Mouse (Mus musculus): ENCODE measurements at regions not wholly inside any gene's neighbourhood (a gene's known extent, or its start where the extent isn't known, plus 50 kb on each side); places are given as distances from the start of the nearest gene placed in this dataset.

DNA sequence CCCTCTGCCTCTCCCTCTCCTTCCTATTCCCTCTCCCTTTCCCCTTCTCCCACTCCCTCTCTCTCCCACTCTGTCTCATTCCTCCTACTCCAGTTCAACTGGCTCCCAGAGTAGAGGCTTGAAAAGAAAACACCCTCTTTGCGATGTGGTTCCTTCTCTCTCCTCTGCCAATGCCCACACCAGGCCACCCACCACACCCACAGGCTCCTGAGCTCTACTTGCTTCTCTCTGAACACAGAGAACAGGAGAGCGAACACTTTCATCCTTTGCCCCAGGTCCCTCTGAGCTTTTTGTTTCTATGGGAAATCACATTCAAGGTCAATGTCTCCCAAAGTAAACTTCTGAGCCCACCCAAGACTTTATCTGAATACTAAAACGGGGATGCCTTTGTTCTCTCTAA is 155.8 kb downstream of the Insig2 start:
- no peak for DNase-seq

DNA sequence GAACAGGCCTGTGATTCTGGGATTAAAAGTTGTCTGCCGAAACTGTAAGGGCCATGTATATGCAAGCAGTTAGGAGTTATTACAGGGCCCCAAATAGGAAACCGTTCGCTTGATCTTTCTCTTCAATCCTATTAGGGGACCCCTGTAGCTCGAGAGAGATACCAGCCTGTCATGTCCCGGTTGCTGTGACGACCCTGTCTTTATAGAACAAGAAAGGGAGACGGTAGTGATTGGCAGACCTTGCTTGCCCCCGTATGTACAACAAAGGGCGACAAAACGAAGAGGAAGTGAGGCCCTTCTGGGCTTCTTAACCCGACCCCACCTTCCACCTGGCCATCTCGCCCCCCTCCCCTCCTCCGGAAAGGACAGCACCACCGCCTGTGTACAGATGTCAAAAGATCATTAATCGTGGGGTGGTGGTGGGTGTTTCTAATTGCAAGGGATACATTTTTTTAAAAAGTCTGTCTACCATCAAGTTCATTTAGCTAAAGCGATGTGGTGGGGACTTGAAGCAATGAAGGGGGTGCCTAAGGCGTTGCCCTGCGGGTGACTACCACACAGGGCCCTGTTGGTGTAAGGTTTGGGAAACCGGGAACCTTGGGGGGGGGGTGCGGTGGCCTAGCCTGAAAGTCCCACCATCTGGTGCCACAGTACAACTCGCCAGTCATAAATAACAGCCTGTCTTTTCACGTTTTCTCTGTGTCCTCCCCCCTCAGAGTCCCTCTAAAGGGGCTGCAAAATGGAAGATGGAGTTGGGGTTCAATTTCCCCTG is 155.1 kb downstream of the Insig2 start:
- DNase-seq = no peak

DNA sequence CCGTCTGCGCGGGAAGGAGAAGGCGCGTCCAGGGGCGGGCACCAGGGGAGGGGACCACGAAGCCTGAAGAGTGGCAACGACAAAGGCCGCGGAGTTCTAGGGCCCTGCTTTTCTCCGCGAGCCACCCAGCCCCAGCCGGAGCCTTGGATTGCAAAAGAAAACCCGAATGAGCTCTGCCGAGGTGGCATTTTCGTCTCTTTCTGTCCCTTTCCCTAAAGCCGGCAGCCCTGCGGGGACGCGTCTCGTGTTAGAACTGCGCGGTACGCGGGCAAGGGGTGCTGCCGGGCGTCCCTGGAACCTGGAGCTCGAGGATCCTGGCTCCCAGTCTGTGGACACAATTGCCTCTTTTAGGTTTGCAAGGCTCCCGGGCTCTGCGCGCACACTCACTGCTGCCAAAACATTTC is 154.5 kb downstream of the Insig2 start:
- peak; percentile 0 to 13 for DNase-seq

DNA sequence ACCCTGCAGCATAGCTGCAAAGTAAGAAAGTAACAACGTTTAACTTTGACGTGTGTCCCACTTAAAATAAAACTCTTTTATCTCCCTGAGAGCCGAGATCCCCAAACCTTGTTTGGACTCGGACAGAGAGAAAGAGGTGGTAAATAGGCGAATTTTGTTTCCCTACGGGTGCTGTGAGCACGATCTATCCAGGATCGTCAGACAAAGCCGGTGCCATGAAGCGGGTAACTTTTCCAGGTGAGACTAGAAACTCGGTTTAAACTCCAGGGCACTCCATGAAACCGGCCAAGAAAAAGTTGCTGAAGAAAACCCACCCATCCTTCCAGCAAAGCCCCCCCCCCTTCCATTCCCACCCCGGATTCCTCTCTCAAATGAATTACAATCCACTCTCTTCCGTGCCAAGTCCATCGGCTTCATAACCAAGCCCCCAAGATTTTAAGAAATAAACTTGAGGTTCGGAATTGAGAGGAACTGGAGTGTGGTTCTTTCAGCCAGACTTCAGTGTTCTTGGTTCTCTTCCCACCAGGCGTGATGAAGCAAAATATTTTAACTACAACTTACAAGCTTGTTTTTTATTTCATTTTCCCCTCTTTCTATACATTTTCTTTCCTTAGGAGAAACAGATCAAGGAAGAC is 153.7 kb downstream of the Insig2 start:
- no peak for DNase-seq

DNA sequence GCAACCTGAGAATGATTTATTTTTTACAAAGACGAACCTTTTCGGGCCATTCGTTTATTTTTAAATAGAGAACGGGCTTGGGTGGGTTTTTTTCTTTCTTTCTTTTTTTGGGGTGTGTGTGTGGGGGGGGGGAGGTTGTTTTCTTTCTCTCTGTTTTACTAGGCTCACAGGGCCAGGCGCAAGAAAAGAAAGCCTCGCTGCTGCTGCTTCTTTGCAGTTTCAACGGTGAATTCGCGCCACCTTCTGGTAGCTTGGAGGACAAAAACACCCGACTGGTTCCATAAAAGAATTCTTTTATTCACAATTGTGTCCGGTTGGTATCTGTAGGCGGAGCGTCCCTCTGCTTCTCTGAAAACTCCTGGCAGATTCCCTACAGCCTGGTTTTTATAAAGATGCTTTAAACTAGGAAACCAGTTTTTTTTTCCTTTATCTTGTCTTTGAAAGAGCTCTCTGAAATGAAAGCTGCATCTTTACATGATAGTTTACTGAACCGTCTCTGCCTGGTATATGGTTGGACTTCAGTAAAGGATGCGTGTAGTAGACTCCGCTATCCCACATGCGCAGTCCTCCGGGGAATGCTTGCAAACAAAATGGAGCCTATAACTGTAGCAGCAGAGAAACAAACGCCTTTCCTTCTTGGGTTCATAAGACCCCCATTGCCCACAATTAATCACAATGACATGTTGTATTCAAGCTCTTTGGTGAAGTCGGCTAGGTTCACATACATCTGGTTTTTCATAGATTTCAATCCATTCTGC is 151.9 kb downstream of the Insig2 start:
- peak; percentile 81 to 85 for DNase-seq

DNA sequence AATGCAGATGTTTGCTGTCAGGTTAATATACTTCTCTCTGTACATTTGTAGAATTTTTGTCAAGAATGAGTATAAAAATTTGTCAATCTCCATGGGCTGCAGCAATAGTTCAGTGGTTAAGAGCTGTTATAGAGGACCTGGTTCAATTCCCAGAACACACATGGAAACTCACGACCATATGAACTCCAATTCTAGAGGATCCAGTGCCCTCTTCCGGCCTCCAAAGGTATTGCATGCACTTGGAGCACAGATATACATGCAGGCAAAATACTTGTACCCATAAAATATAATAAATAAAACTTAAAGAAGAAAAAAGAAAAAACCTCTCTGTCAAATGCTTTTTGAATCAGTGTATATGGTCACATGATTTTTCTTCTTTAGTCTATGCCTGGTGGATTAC is 143.5 kb downstream of the Insig2 start:
- no peak for DNase-seq

DNA sequence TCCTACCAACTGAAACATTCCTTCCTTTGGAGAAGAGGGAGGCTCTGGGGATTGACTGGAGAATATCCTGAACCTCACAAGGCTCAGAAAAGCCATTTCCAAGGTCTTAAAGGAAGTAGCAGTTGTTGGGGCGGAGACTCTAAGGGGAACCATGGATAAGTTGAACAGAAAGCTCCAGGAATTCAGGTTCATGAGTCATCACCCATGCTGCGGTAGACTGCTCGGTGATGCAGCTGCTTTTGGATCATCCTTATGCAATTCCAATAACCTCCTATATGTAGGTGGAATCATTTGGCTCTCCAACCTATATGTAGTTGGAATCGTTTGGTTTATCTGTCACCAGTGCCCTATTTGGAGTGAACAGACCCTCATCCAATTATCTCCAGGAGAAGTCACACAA is 137.6 kb downstream of the Insig2 start:
- no peak for DNase-seq

DNA sequence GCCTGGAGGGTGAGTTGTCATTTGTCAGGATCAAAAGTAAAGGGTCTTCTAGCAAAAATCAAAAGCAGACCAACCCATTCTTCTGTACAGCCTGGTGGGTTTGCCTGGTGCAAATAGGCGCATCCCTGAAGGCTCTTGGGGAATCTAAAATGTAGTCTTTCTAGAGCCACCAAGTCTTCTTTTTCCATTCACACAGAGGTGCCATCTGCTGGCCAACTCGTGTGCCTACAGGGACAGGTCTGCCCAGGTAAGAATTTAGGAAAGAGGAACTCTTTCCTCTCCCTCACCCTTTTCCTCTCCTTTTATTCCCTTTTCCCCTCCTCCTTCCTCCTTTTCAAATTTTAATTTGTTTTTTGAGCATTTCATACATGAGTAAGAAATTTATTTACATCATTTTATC is 116.5 kb downstream of the Insig2 start:
- DNase-seq = peak in 1 of 2 experiments; percentile 30

DNA sequence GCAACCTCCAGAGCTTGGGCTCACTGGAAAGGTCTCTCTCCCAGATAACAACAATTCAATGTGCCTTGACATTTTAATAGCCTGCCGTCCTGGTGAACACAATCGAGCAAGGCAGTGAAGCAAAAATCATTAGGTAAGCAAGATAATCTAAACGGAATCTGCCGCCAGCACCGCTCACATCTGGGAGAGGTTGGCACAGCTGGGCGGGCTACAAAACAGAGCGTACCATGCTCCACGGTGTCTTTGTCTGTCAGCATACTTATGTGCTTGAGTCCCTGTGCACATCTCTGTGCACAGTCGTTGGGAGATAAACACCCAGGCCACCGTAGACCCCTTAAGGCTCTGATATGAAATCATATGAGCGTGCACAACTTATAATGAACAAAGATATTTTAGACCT is 108.1 kb downstream of the Insig2 start:
- DNase-seq = no peak

DNA sequence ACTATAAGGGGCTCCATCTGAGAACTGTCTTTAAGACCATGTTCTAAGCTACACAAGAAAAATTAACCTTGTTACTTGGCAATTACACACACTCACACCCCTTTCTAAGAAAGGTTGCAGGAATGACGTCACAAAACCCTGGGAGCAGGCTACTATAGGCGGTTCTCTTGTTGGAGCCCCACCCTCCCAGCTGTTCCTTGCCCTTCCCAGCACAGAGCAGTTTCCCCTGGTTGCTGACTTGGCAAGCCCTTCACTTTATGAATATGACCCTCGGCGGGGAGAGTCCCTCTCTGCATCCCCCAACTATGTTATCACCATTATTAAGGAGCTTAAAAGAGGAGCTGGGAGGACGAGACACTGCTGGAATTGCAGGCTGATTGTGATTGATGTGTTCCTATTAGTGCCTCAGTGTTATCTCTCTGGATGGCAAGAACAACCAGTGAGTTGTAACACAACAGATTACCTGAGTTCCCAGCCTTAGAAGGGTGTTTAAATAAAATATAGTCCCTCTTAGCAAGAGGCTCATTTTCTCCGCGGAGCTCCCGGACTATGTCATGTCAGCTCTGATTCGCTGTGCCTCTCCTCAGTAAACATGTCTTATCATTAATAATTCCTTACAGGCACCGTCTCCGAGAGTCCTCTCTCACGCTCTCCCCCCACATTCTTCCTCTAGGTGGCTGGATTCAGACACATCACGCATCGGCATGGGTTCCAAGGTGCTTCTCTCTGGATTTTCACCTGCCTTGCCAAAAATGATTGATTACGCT is 105.7 kb downstream of the Insig2 start:
- no peak for DNase-seq

DNA sequence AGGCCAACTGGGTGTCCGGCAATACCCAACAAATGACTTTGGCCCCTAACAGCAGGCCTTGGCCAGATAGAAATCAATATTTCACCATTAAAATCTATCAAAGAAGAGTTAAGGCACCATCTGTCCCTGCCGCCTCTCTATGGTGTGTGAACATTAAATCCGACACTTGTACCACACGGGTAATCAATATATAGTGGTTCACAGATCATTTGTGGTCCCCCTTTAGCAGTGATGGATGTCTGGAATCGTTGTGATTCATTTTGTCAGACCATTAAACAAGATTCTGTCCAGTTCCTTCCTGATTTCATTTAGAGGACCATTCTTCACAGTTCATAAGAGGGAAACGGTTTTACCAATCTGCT is 105.2 kb downstream of the Insig2 start:
- no peak for DNase-seq

DNA sequence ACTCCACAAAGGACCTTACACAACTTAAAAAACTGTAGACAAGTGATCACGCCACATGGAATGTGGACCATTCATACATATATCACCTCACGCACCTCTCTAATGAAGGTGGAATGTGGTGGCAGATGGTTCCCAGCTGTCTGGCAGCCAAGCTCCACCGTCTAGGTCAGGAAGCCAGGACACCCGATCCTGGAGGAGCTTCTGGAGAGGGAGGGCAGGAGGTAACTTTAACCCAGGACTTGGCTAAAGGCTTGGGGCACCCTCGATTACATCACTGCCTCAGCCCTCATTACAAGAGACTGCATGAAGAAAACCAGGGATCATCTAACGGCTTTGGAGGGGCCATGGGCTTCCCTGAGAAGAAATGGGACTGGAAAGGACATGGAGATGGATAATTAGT is 88.8 kb downstream of the Insig2 start:
- DNase-seq = no peak

DNA sequence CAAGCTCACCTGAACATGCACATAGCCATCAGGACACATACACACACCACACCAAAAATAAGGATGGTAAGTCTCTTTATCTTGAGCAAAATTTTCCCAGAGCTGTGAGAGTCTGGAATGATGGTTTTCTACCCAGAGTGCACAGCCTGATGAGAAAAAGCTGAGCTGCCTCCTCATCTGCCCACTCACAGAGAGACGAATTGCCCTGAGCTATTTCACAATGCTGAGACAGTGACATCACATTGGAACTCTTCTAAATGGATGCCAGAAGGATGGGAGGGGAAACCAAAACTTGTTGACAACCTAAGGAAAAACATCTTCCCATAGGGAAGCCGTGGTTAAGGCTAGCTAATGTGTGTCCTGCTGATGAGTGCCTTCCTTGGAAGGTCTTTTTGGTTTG is 84.8 kb downstream of the Insig2 start:
- no peak for DNase-seq

DNA sequence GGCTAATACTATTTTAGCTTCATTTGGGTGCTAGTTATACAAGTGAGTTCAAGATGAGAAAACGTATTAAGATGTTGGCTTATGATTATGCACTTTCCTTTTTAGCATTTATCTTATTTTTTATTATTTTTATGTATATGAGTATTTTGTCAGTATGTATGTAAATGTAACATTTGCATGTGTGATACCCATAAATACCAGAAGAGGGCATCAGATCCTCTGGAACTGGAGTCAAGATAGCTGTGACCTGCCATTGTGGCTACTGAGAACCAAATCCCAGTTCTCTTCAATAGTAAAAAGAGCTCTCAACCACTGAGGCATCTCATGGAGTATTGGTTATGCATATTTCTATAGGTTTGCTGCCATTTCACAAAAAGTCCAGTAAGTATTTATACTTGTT is 83.3 kb downstream of the Insig2 start:
- DNase-seq = peak in 1 of 2 experiments; percentile 9

DNA sequence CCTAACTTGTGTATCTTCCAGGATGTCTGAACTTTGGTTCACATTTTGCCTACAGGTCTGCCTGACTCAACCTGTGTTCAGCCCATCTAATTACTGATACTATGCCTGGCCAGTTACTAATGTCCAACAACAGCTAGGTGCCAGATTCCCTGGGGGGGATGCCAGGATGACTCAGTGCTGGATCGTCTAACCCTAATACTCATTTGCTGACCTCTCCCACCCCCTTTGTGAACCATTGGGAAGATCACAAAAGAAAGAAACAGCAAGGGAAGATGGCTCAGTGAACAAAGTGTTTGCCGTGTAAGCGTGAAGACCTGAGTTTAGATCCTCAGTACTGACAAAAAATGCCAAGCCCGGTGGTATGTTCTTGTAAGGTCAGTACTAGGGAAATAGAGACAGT is 81.7 kb downstream of the Insig2 start:
- no peak for DNase-seq

DNA sequence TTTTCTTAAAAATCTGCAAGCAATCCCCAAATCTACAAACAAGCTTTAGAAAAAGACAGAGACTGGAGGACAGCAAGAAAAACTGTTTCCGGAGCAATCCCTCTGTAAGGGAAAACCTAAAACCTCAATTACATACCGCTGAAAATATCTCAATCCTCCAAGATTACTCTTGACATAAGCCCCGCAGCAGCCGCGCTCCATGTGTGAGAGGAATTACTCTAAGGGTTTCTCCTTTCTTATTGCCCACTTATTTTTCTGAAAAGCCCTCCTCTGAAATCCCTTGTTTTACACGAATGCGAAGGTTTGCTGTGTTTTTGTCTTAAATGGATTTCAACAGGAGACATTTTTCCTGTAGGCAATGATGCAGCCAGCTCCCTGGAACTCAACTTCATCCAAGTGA is 80.3 kb downstream of the Insig2 start:
- DNase-seq = no peak

DNA sequence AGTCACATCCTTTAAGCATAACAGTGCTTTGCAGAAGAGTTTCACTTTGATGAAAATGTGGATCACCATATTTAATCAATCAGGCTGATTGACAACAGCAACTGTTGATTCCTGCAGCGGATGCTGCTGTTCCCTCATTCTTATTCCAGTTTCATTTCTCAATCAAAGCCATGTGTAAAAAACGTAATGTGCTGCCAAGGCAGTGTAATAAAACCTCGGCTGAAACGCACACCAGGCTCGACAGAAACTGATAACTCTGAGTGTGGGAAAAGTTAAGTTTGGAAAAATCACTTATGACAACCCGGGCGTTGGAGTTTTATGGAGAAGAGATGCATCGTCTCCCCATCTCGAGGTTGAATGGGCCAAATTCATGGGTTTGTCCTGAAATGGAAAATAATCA is 78.2 kb downstream of the Insig2 start:
- no peak for DNase-seq
